Mouse (Mus musculus): ENCODE data around the gene Arhgef28.

GRCm38 (mm10) chr13:98011931-98012341 lies 194.3 kb downstream of the Arhgef28 start:
- TF ChIP-seq CTCF (IDR thresholded peaks at IDR 0.05; ENCODE audit: extremely low read depth, insufficient read depth, low read length) (no peak), POLR2A (IDR thresholded peaks at IDR 0.05; ENCODE audit: extremely low read depth, insufficient read depth, low read length) (no peak)
